In genomic region chr7:142480661-142481060, GRCm38 (mm10) we compare ENCODE assay signal across 11 mouse cellular contexts. TPM values are rescaled to one million over a fixed set of nuclear protein-coding genes. Genes with fewer than 3 reads are reported as not detected.
DNase-seq lines count a peak whose midpoint lies in the region; ATAC-seq and TF ChIP-seq lines count a peak whose summit lies in the region.
"Had no signal": no experiment of that assay in that cellular context is flagged by ENCODE, and none has a peak within 500 bp of the region (broad histone marks: within the 10 kb centered on the region; RNA-seq: fewer than 3 reads in every experiment).

No protein-coding gene starts in this region.

- H3K36me3 ChIP-seq in lung, embryonic 15.5 days: peaks cover 7% of the 10 kb centered on the region; the same call in 1 of the 2 replicates
- H3K36me3 ChIP-seq in limb, embryonic 14.5 days (ENCODE audit: control insufficient read depth, insufficient read depth, low read length): 0 out of 2 replicates have a peak, but pooled peaks cover 1% of the 10 kb centered on the region
- H3K36me3 ChIP-seq: hindbrain, embryonic 13.5 days had no signal

- H3K9me3 ChIP-seq in lung, embryonic 15.5 days: no peaks in the 10 kb centered on the region
- H3K9me3 ChIP-seq in limb, embryonic 14.5 days (ENCODE audit: control insufficient read depth, low read length): no peaks in the 10 kb centered on the region
- H3K9me3 ChIP-seq: hindbrain, embryonic 13.5 days had no signal

- WGBS in lung, embryonic 15.5 days: 86% methylated on average over 3 of the region's 3 CpGs
- 93% methylated on average over 3 of the region's 3 CpGs for WGBS in limb, embryonic 14.5 days

- no peak for ATAC-seq in lung, embryonic 15.5 days (ENCODE audit: borderline replicate concordance, extremely low read depth, low FRiP score, low TSS enrichment)
- no peak for ATAC-seq in limb, embryonic 14.5 days (ENCODE audit: low FRiP score, low read depth)

- intact Hi-C loops in heart, postnatal 14 days (cut with DNase I): loop anchor here (2.0 to 5.0 kb wide), 2 partner anchors 42 to 98 kb away; no protein-coding TSS in a partner anchor

- peak overlapping the region; percentile 64; the same call in 1 of the 2 replicates for H3K4me2 ChIP-seq in lung, embryonic 15.5 days
- H3K4me2 ChIP-seq in limb, embryonic 14.5 days (replicated peaks; ENCODE audit: low read depth, low read length, severe bottlenecking): no peak overlapping the region

- no peak for TF ChIP-seq CTCF in embryonic fibroblast, embryonic 13.5 days (IDR thresholded peaks at IDR 0.05; ENCODE audit: borderline replicate concordance, insufficient read depth, low read length)

- H3K4me3 ChIP-seq in lung, embryonic 15.5 days: no peak overlapping the region
- H3K4me3 ChIP-seq in embryonic fibroblast, embryonic 13.5 days (ENCODE audit: insufficient read depth, low read length): no peak overlapping the region
- H3K4me3 ChIP-seq in limb, embryonic 14.5 days (replicated peaks; ENCODE audit: low read length): no peak overlapping the region

- H3K27me3 ChIP-seq in lung, embryonic 15.5 days: no peaks in the 10 kb centered on the region
- no peaks in the 10 kb centered on the region for H3K27me3 ChIP-seq in limb, embryonic 14.5 days (ENCODE audit: control insufficient read depth, insufficient read depth, low read length)
- H3K27me3 ChIP-seq: hindbrain, embryonic 13.5 days had no signal

- DNase-seq in heart, adult 11 months: peak; percentile 94
- DNase-seq in heart, postnatal 14 days: no peak
- DNase-seq in lung, postnatal 25 days (ENCODE audit: low spot score): no peak
- DNase-seq in limb, embryonic 14.5 days (ENCODE audit: low spot score): no peak
- no peak for DNase-seq in spleen, postnatal 14 days (ENCODE audit: low spot score in 2 of 2)
- DNase-seq in layer of hippocampus, adult 9-11 months: no peak

- no peak overlapping the region; the same call in 1 of the 2 replicates for H3K9ac ChIP-seq in lung, embryonic 15.5 days
- no peak overlapping the region; the same call in 1 of the 2 replicates for H3K9ac ChIP-seq in limb, embryonic 14.5 days (ENCODE audit: low read depth, low read length, severe bottlenecking)

- peak overlapping the region; percentile 97 for H3K27ac ChIP-seq in lung, embryonic 15.5 days
- H3K27ac ChIP-seq in embryonic fibroblast, embryonic 13.5 days (ENCODE audit: insufficient read depth, low read length): peak overlapping the region; percentile 96
- H3K27ac ChIP-seq in limb, embryonic 14.5 days (replicated peaks; ENCODE audit: low read depth, low read length): peak overlapping the region; percentile 98

- no peak for TF ChIP-seq POLR2A in embryonic fibroblast, embryonic 13.5 days (IDR thresholded peaks at IDR 0.05; ENCODE audit: low read depth, low read length)
- TF ChIP-seq POLR2A in limb, embryonic 14.5 days (IDR thresholded peaks at IDR 0.05; ENCODE audit: borderline replicate concordance, extremely low read depth, insufficient read depth, insufficient read length): no peak

- H3K4me1 ChIP-seq in lung, embryonic 15.5 days: peaks cover 43% of the 10 kb centered on the region
- H3K4me1 ChIP-seq in embryonic fibroblast, embryonic 13.5 days (ENCODE audit: control insufficient read depth, insufficient read depth, low read length): peaks cover 38% of the 10 kb centered on the region
- H3K4me1 ChIP-seq in limb, embryonic 14.5 days (ENCODE audit: control insufficient read depth, insufficient read depth, low read length): peaks cover 54% of the 10 kb centered on the region

RNA-seq across cellular contexts. Expression of gene Tnnt3, which starts 18.0 kb away (rescaled TPM):
- total RNA-seq in heart, postnatal 14 days (2021): 1 to 10 TPM; 1.2 to 1.4 TPM
- polyA plus RNA-seq in lung, embryonic 15.5 days (2015; fragmentation: Nextera tagmentation; extraction: Ambion mirVana): 2.5 and 5.1 TPM in 2 replicates
- 1.4 TPM in 2 replicates for polyA plus RNA-seq in embryonic fibroblast, embryonic 13.5 days (2011; ENCODE audit: insufficient read length, low read depth, missing spikeins)
- 42.5 and 114 TPM in 2 replicates for polyA plus RNA-seq in limb, embryonic 14.5 days (2012; rRNA removed)
- polyA plus RNA-seq in limb, embryonic 14.5 days (2014; fragmentation: Nextera tagmentation; extraction: Ambion mirVana): 101 and 183 TPM in 2 replicates
- total RNA-seq: left cerebral cortex, postnatal 36 days had no signal

RNA-seq across cellular contexts. Expression of gene Lsp1, which starts 20.1 kb away (rescaled TPM):
- 10 to 100 TPM; 63.5 to 77.2 TPM for total RNA-seq in heart, postnatal 14 days (2021)
- polyA plus RNA-seq in lung, embryonic 15.5 days (2015; fragmentation: Nextera tagmentation; extraction: Ambion mirVana): 125 and 130 TPM in 2 replicates
- polyA plus RNA-seq in embryonic fibroblast, embryonic 13.5 days (2011; ENCODE audit: insufficient read length, low read depth, missing spikeins): 114 and 159 TPM in 2 replicates
- polyA plus RNA-seq in limb, embryonic 14.5 days (2012; rRNA removed): 102 TPM in 2 replicates
- polyA plus RNA-seq in limb, embryonic 14.5 days (2014; fragmentation: Nextera tagmentation; extraction: Ambion mirVana): 45.8 and 48.0 TPM in 2 replicates

RNA-seq across cellular contexts. Expression of gene Tnni2, which starts 39.1 kb away (rescaled TPM):
- total RNA-seq in heart, postnatal 14 days (2021): 1 to 10 TPM; 5.7 to 7.8 TPM
- polyA plus RNA-seq in lung, embryonic 15.5 days (2015; fragmentation: Nextera tagmentation; extraction: Ambion mirVana): 2.4 and 7.4 TPM in 2 replicates
- polyA plus RNA-seq in embryonic fibroblast, embryonic 13.5 days (2011; ENCODE audit: insufficient read length, low read depth, missing spikeins): 1.1 TPM in 1 of 2 replicates, not detected in the other
- polyA plus RNA-seq in limb, embryonic 14.5 days (2012; rRNA removed): 60.8 and 156 TPM in 2 replicates
- 76.8 and 134 TPM in 2 replicates for polyA plus RNA-seq in limb, embryonic 14.5 days (2014; fragmentation: Nextera tagmentation; extraction: Ambion mirVana)

RNA-seq across cellular contexts. Expression of gene Syt8, which starts 46.0 kb away (rescaled TPM):
- not detected for total RNA-seq in heart, postnatal 14 days (2021)
- 0.34 and 0.87 TPM in 2 replicates for polyA plus RNA-seq in lung, embryonic 15.5 days (2015; fragmentation: Nextera tagmentation; extraction: Ambion mirVana)
- 1.3 and 2.4 TPM in 2 replicates for polyA plus RNA-seq in embryonic fibroblast, embryonic 13.5 days (2011; ENCODE audit: insufficient read length, low read depth, missing spikeins)
- polyA plus RNA-seq in limb, embryonic 14.5 days (2012; rRNA removed): 4.9 and 7.3 TPM in 2 replicates
- 1.5 and 2.0 TPM in 2 replicates for polyA plus RNA-seq in limb, embryonic 14.5 days (2014; fragmentation: Nextera tagmentation; extraction: Ambion mirVana)
- total RNA-seq: left cerebral cortex, postnatal 36 days had no signal
- polyA plus RNA-seq: cortical plate, adult 2 months; hindbrain, embryonic 13.5 days had no signal

RNA-seq across cellular contexts. Expression of gene Mrpl23, which starts 51.8 kb away (rescaled TPM):
- total RNA-seq in heart, postnatal 14 days (2021): 1 to 10 TPM; 2.7 to 7.4 TPM
- polyA plus RNA-seq in lung, embryonic 15.5 days (2015; fragmentation: Nextera tagmentation; extraction: Ambion mirVana): 22.8 and 28.3 TPM in 2 replicates
- polyA plus RNA-seq in embryonic fibroblast, embryonic 13.5 days (2011; ENCODE audit: insufficient read length, low read depth, missing spikeins): 8.2 and 10.6 TPM in 2 replicates
- polyA plus RNA-seq in limb, embryonic 14.5 days (2012; rRNA removed): 94.6 and 97.2 TPM in 2 replicates
- 30.0 and 40.8 TPM in 2 replicates for polyA plus RNA-seq in limb, embryonic 14.5 days (2014; fragmentation: Nextera tagmentation; extraction: Ambion mirVana)
